Mouse (Mus musculus) gastrocnemius, postnatal 36 days (tissue): ENCODE measurements at regions not wholly inside any gene's neighbourhood (a gene's known extent, or its start where the extent isn't known, plus 50 kb on each side); places are given as distances from the start of the nearest gene placed in this dataset.

Experiments used
- DNase-seq, 2 experiments: peaks; one replicate each; pipeline ENCODE4 v3.0.0; 2022
- intact Hi-C: fragments of 180-260 bp; cut with DNase I; formaldehyde crosslinking; loops from one replicate; pipeline ENCODE4 v1.15.1; 2025

- DNase-seq: no peak
- intact Hi-C loops: no loop called here
These were observed 316.9 kb upstream of the Igfbp3 start for GRCm38 (mm10) chr11:7530482-7531148.

DNA sequence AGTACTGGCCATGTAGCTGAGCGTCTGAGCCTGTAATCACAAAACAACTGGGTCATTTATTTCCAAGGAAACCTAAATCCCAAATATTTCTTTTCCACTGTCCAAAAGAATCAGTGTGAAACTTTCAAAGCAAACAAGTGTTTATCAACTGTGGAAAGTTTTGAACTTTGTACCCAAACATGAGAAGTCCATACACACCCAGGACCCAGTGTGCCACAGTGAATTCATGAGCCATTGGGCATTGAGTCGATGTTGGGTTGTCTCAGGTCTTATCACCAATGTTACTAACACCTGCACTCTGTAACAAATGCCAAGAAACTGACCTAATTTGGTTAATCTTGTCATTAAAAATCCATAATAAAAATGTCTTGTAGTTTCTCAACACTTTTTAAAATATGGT lies 305.8 kb upstream of the Igfbp3 start:
- intact Hi-C loops: no loop called here
- DNase-seq: no peak

GRCm38 (mm10) chr11:7508861-7509260 lies 295.1 kb upstream of the Igfbp3 start:
- intact Hi-C loops: no loop called here
- no peak for DNase-seq

GRCm38 (mm10) chr11:7506421-7506945 lies 292.8 kb upstream of the Igfbp3 start:
- intact Hi-C loops: no loop called here
- no peak for DNase-seq

- intact Hi-C loops: no loop called here
- DNase-seq: peak in 1 of 2 experiments; percentile 4
These were observed 291.1 kb upstream of the Igfbp3 start for GRCm38 (mm10) chr11:7504651-7505321.

- DNase-seq: no peak
- intact Hi-C loops: no loop called here
These were observed 289.0 kb upstream of the Igfbp3 start for GRCm38 (mm10) chr11:7502679-7503078.

- no peak for DNase-seq
- intact Hi-C loops: no loop called here
These were observed 288.3 kb upstream of the Igfbp3 start for GRCm38 (mm10) chr11:7502045-7502444.

DNA sequence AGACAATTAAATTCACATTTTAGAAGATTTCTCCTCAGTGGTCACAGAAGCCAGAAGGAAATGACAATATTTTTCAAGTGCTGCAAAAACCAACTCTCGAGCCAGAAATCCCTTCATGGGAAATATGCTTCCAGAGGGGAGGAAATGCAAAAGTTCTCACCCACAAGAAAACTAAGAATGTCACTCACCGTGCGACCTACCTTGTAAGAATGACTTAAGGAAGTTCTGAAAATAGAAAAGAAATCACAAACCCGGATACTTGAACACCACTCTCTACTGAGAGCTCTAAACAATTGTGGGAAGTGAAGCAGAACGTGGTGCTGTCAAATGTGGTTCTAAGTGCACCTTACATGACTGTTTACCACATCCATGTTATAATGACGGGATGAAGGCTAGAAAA lies 284.1 kb upstream of the Igfbp3 start:
- no peak for DNase-seq
- intact Hi-C loops: no loop called here

DNA sequence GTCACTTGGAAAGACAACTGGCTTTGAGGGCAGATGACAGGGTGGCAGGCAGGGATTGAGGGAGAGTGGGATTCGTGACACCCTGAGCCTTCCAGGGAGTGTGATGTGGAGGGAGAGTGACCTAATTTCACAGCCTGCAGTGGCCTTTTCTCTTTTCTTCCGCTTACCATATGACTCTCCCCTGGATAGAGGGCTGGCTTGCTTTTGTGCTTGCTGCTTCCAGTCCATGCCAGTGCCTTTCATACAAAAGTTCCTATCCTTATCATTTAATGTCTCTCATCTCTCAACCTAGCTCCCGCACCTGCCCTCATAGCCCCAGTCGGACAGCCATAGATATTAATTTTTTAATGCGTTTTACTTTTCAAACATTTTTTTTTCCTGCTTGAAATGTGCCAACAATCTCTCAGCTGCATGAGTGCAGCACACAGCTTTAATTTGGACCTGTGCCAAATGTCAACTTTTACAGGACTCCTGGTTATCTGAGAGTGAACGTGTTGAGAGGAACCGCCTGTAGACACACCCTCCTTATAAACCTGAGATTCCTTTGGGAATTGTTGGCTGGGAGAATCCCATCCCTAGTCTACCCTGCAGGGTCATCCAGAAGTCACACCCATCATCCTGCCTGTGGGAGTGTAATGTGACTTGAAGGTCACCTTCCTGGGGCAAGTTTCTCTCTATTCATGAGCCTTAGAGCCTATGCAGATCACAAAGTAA lies 260.3 kb upstream of the Igfbp3 start:
- intact Hi-C loops: no loop called here
- no peak for DNase-seq

GRCm38 (mm10) chr11:7465522-7465921 lies 251.8 kb upstream of the Igfbp3 start:
- no peak for DNase-seq

DNA sequence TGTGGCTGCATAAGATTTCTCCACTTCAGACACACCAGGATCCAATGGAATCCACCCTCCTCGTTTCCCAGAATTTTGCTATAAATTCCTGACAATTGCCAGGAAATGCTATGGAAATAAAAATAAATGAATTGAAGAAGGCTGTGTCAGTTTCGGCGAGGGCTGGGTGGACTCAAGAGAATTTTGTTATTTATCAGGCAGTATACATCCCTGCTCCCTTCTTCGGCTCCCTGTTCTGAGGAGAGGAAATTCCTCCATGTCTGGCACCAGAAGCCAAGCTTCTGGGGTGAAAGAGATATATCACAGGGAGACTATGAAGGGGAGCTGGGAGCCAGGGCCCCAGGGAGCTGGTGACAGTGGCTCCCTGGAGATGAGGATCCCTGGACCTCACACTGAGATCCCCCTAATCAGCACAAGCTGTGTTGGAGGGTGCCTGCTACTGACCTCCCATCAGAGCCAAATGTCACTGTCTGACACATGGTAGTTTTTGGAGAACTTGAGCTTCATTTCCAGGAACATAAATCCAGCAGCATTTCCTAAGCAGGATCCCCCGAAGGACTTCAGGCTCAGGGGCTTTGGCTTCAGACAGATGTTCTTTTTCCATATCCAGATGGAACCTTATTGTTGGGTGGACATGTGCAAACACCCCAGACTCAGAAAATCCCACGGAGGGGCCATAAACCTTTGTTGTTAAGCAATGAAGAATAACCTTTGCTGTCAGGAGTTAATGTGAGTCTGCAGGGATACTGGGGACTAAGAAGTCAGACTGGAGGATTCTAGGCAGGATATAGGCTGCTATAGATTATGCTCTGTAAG lies 248.4 kb upstream of the Igfbp3 start:
- no peak for DNase-seq
- intact Hi-C loops: no loop called here

More at GRCm38 (mm10) chr11:7465522-7465921, 251.8 kb upstream of the Igfbp3 start:
- intact Hi-C loops: no loop called here

- intact Hi-C loops: no loop called here
- no peak for DNase-seq
These were observed 238.0 kb upstream of the Igfbp3 start for GRCm38 (mm10) chr11:7451756-7452155.

GRCm38 (mm10) chr11:7444494-7444893 lies 230.8 kb upstream of the Igfbp3 start:
- DNase-seq: no peak
- intact Hi-C loops: no loop called here

GRCm38 (mm10) chr11:7439276-7439675 lies 225.6 kb upstream of the Igfbp3 start:
- no peak for DNase-seq
- intact Hi-C loops: no loop called here

GRCm38 (mm10) chr11:7434591-7434990 lies 220.9 kb upstream of the Igfbp3 start:
- no peak for DNase-seq
- intact Hi-C loops: no loop called here

DNA sequence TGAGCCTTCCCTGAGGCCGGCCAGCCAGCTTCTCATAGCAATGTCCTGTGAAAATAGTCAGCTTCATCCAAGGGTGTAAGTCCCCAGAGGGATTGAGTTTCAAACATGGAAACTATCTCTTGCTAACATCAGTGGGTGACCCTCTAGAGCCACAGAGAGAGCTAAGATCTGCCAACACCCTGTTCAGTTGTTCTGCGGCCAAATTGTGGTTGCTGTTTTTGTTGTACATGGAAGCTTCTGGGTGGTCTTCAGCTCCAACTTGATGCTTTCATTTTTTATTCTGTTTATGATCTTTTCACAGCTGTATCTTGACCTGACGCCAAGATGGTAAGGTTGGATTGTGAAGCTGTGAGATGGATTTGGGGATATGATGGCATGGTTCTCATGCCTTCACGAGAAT lies 214.0 kb upstream of the Igfbp3 start:
- intact Hi-C loops: no loop called here
- no peak for DNase-seq

DNA sequence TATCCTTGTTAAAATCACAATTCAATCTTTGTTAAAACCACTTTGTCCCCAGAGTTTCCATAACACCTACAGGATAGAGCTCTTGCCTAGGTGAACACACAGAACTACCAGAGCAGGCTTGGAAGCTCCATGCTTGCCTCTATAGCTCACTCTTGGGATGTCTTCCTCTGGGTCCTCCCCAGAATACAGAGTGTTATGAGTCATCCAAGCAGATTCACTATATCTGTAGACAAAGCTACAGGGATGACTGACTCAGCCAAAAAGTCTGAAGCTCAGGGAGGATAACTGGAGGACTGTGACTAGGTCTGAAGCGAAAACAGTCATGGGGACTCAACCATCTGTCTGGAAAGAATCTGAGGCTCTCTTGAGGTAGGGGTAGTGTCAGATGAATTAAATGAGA lies 211.5 kb upstream of the Igfbp3 start:
- no peak for DNase-seq
- intact Hi-C loops: no loop called here

- intact Hi-C loops: no loop called here
- DNase-seq: no peak
These were observed 210.4 kb upstream of the Igfbp3 start for GRCm38 (mm10) chr11:7424082-7424471.

GRCm38 (mm10) chr11:7423276-7424081 lies 209.8 kb upstream of the Igfbp3 start:
- intact Hi-C loops: no loop called here
- DNase-seq: peak; percentile 5 to 20

DNA sequence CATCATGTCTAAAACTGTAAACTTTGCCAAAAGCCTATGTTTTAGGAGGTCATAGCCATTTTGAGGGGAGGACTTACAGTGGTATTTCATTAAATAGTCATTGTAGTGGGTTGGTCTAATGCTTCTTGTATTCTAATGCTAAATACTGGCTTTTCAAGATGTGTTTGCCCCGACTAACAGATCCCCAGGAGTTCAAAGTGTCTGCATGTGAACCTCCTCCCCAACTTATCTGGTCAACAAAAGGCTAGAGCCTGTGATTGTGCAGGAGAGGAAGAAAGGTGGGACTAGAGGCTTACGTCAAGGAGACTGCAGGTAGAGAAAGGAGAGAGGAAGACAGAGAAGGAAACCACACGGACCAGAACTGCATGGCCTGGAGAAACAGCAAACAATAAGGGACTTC lies 198.9 kb upstream of the Igfbp3 start:
- no peak for DNase-seq

More for the DNA sequence above, 198.9 kb upstream of the Igfbp3 start:
- intact Hi-C loops: no loop called here
